Mouse (Mus musculus): ENCODE measurements at regions not wholly inside any gene's neighbourhood (a gene's known extent, or its start where the extent isn't known, plus 50 kb on each side); places are given as distances from the start of the nearest gene placed in this dataset.

DNA sequence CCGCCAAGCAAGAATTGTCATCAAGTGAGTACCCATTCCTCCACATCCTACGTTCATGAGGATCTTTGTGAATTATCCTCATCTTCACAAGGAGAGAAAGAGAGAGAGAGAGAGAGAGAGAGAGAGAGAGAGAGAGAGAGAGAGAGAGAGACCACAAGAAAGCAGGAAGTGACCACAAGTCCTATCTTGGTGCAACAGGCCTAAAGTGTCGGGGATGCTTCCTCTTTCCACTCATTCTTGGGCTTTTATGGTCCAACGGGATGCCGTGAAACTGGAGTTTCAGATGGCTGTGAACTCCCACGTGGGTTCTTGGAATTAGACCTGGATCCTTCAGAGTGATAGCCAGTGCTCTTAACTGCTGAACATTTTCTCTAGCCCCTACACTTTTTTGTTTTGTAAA, 53.1 kb upstream of the Rai14 start:
- ATAC-seq (replicated peaks in 1 of 2; ENCODE audit: insufficient read depth in 1 of 2, low FRiP score in 2 of 2, low TSS enrichment in 1 of 2, low read depth in 1 of 2, poor library complexity in 2 of 2, severe bottlenecking in 2 of 2), result peak; percentile 77 to 89

DNA sequence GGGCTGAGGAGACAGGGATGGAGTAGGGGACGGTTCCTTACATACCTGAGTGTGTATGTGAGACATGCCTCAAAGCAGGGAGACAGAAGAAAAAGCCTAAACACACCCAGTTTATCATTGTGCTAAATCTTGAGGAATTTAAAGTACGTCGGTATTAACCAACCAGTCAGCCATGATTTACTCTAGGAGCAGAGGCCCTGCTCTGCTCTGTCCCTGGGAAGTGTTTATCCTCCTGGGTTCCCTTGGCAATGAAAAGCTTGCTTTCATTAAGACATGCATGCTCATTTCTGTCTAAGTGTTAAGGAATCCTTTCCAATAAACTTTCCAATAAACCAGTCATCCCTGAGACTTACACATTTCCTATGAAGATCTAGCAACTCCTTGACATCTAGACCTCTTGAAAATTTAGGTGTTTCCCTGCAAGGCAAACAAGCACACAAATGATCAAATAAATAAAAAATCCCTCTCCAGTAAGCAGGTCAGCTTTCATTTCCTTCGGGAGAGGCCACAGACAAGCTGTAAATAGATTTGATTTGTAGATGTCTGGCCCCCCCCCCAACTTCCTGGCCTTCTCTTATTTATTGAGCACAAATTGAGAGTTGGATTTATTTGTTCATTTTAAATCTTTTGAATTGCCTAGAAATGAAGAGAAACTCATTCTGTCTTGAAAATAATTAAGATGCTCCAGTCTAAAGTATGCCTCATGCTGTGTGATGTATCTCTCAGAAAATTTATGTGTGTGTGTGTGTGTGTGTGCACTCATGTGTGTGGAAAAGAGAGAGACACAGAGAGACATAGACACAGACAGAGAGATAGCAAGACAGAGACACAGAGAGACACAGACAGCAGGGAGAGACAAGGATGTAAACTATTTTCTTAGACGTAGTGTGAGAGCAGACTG, 56.2 kb upstream of the Rai14 start:
- ATAC-seq (replicated peaks in 1 of 2; ENCODE audit: insufficient read depth in 1 of 2, low FRiP score in 2 of 2, low TSS enrichment in 1 of 2, low read depth in 1 of 2, poor library complexity in 2 of 2, severe bottlenecking in 2 of 2), result no peak

DNA sequence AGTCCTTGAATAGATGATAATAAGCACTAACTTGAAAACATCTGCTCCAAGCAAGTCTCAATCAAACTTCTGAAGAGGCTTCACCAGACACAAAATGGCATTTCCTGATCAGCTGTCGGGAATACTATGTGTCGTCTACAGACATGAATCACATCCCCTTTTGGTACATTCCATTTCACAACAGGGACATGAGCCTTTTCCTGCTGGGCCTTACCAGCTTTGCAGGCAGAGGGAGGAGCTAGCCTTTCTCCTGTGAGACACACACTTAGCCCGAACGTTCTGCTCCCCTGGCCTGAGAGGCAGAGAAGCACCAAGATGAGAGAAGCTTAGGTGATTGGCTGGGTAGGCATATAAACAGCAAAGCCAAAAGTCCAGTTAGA, 56.9 kb upstream of the Rai14 start:
- no peak for ATAC-seq (replicated peaks in 1 of 2; ENCODE audit: insufficient read depth in 1 of 2, low FRiP score in 2 of 2, low TSS enrichment in 1 of 2, low read depth in 1 of 2, poor library complexity in 2 of 2, severe bottlenecking in 2 of 2)

DNA sequence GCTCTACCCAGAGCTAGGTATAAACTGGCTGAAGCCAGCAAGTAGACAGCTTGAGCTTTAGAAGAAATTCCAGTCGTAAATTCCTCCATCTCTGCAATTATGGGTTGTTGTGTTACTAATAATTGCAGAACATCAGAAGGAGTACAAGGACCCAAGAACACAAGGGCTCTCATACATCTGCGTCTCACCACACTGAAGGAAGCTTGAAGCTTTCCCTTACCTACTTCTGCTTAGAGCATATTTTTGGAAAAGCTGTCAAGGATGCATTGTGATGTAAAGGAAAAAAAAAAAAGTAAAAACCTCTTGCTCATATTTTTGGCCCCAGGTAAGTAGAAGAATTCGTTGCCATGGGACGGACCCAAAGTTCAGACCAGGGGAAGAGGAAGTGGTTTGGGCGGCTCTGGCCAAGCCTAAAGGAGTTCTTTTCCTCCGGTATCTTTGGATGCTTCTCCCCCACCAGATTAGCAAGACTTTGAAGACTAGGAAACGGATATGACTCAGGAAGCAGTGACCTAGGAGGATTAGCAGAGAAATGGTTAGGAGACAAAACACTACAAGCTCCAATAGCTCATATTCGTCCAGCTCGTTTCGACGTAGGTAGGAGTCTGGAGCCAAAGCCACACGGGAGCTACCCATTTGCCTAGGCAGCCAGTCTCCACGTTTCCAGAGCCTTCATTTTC, 65.7 kb upstream of the Rai14 start:
- ATAC-seq (replicated peaks in 1 of 2; ENCODE audit: insufficient read depth in 1 of 2, low FRiP score in 2 of 2, low TSS enrichment in 1 of 2, low read depth in 1 of 2, poor library complexity in 2 of 2, severe bottlenecking in 2 of 2), result peak; percentile 85 to 95

DNA sequence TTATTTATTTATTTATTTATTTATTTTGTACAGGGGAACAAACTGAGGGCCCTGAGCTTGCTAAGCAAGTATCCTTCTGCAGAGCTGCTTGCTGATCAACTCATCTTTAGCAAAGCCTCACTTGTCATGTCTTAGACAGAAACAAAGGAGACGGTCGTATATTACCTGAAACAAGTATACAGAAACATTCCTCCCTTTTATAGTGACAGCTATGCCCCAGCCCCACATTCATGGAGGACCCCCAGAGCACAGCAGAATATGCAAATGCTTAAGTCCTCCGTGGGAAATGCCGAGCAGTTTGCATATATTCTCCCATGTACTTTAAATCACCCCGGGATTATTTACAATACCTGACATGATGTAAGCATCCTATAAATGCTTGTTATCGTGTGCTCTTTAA, 74.9 kb upstream of the Rai14 start:
- no peak for ATAC-seq (replicated peaks in 1 of 2; ENCODE audit: insufficient read depth in 1 of 2, low FRiP score in 2 of 2, low TSS enrichment in 1 of 2, low read depth in 1 of 2, poor library complexity in 2 of 2, severe bottlenecking in 2 of 2)

DNA sequence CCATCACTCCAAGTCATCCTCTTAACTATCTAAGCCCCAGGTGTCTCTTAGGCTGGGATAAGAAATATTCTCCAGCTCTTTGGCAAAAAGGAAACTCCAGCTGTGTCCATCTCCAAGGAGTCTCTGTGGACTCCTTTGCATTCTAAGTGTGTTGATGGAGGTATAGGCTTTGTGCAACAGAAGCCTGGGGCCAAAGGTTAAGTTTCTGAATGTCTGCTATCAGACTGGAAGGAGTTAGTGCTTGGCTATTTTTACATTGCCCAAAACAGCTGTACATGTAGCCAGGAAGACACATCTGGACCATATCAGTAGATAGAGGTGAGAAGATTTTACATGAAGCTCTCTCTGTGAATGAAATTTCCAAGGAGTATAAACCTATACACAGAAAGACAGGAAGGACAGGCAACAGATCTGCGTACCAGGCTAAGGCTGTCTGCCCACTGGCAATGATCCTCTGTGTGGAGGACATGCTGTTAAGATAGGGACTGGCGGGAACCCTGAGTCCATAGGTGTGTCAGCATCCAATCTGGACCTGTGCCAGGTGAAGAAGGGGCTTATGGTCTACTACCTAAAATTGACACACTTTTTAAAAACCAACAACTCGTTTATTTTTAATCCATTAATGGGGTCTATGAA, 76.6 kb upstream of the Rai14 start:
- no peak for ATAC-seq (replicated peaks in 1 of 2; ENCODE audit: insufficient read depth in 1 of 2, low FRiP score in 2 of 2, low TSS enrichment in 1 of 2, low read depth in 1 of 2, poor library complexity in 2 of 2, severe bottlenecking in 2 of 2)

DNA sequence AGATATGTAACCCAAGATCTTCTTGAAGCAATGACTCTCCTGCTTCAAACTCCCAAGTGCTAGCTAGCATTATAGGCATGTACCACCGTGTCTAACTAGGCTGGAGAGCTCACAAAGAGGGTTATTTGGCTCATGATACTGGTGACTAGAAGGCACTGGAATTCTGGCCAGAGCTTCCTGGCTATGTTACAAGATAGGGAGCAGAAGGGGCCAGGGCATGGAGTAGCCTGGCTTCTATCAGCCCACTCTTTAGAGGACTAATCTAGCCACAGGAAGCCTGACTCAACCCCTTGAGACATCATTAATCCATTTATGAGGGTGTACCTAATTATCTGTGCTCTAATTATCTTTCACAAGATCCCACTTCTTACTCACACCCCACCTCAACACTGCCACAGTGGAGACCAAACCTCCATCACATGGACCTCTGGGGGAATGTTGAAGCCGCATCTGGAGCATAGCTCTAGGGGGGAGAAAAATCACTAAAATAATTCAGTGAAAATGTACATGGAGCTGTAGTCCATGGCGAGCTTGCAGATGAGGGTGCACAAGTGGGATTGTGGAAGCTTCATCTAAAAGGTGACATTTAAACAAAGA, 77.2 kb upstream of the Rai14 start:
- no peak for ATAC-seq (replicated peaks in 1 of 2; ENCODE audit: insufficient read depth in 1 of 2, low FRiP score in 2 of 2, low TSS enrichment in 1 of 2, low read depth in 1 of 2, poor library complexity in 2 of 2, severe bottlenecking in 2 of 2)

DNA sequence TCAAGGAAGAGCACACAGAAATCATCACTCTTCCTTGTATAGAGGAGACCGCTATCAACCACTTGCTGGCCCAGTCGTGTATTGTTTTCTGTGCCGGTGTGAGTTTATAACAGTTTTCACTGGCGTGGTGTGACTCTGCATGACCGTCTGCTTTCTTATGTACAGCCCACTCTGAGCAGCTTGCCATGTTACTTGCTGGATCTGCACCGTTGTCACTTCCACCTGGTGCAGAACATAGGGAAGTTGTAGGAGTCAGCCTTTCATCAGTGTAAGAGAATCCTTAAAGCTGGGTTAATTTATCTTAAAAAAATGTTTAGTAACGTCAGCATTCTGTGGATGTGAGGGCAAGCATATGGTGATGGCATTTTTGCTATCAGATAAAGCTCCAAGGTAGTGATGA, 77.7 kb upstream of the Rai14 start:
- no peak for ATAC-seq (replicated peaks in 1 of 2; ENCODE audit: insufficient read depth in 1 of 2, low FRiP score in 2 of 2, low TSS enrichment in 1 of 2, low read depth in 1 of 2, poor library complexity in 2 of 2, severe bottlenecking in 2 of 2)

DNA sequence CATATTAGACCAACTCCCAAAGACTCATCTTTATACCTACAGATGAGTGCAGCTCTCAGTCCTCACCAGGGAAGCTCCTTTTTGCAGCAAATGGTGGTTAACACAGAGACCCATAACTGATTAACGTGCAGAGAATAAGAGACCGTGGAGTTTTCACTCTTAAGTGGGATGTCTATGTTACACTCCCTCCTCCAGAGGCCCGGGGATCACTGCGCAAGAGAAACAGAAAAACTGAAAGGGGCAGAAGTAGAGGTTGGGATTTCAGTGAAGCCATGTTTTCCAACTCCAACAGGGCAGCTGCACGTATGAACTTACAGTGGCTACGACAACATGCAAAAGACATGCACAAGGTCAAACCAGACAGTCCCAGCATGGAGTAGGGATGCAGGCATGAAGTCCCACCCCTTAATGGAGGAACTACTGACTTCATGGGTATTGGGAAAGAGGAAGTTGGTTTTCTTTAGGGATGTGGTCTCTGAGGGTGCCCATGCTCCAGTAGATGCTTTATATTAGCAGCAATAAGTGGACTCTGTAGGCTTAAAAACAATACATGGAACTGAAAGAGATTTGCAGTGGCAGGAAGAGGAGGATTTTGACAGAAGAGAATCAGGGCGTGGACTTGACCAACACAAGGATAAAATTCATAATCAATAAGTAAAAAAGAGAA, 80.8 kb upstream of the Rai14 start:
- peak; percentile 42 to 53; a peak in 2 of 4 replicates for ATAC-seq (replicated peaks in 1 of 2; ENCODE audit: insufficient read depth in 1 of 2, low FRiP score in 2 of 2, low TSS enrichment in 1 of 2, low read depth in 1 of 2, poor library complexity in 2 of 2, severe bottlenecking in 2 of 2)

DNA sequence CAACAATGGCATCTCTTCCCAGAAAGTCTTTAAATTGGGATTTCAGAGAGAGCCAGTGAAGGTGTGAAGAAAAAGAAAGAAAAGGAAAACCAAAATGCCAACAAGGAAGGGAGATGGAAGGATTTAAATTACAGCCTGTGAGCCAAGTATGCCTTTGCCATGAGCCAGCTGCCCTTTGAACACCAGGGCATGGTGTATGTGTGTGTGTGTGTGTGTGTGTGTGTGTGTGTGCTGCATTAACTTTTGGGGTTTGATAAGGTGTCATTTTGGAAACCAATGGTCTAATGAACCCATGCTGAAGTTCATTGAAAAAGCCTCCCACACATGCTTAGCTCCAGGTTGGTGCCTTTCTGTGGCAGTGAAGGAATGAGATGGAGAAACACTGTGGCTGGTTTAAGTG, 85.2 kb upstream of the Rai14 start:
- no peak for ATAC-seq (replicated peaks in 1 of 2; ENCODE audit: insufficient read depth in 1 of 2, low FRiP score in 2 of 2, low TSS enrichment in 1 of 2, low read depth in 1 of 2, poor library complexity in 2 of 2, severe bottlenecking in 2 of 2)

DNA sequence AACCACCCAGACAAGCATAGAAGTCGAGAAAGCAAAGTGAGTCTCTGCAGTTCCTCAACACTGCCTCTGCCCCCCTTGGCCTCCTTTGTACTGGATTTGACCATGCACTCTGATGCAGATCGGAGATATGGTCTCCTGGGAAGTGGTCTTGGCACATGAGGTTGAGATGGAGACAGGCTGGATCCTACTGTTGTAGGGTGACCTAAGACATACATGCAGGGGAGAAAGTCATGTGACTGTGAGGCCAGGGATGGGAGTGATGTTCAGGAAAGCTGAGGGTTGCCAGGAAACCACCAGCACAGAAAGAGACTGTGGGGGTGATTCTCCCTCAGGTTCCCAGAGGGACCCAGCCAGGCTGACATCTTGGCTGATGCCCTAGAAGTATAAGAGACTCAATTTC, 99.8 kb upstream of the Rai14 start:
- ATAC-seq (replicated peaks in 1 of 2; ENCODE audit: insufficient read depth in 1 of 2, low FRiP score in 2 of 2, low TSS enrichment in 1 of 2, low read depth in 1 of 2, poor library complexity in 2 of 2, severe bottlenecking in 2 of 2), result no peak

DNA sequence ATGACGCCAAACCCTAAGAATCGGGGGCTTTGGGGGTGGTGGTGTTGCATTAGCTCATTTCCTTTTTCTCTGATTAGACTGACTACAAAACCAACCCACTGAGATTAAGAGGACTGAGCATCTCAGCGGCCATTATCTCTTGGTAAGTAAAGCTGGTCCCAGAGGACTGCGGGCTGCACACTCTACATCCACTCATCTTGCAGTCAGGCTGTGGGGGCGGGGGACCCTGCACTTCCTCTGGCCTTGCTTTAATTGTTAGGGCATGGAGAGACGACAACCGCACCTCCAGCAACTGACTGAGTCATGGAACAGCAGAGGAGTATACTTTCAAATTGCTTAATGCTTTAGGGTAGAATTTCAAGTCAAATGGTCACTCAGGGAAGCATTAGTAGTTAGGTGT, 100.3 kb upstream of the Rai14 start:
- no peak for ATAC-seq (replicated peaks in 1 of 2; ENCODE audit: insufficient read depth in 1 of 2, low FRiP score in 2 of 2, low TSS enrichment in 1 of 2, low read depth in 1 of 2, poor library complexity in 2 of 2, severe bottlenecking in 2 of 2)

DNA sequence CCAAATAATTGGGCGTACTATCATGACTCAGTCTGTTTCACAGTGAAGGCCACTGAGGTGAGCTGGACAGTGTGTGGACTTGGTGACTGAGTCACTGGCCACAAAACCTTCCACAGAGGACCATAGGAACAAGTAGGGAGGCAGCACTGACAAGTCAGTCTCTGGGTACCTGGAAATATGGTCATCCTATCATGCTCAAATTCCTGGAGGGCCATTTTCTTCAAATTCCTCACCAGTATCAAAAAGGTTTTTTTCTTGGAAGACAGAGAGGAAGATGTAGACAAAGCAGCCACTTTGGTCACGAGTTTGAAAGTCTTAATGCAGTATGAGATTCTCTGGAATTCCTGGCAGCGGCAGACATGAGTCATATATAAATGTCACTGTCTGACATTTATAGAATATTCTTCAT, 101.8 kb upstream of the Rai14 start:
- no peak for ATAC-seq (replicated peaks in 1 of 2; ENCODE audit: insufficient read depth in 1 of 2, low FRiP score in 2 of 2, low TSS enrichment in 1 of 2, low read depth in 1 of 2, poor library complexity in 2 of 2, severe bottlenecking in 2 of 2)

DNA sequence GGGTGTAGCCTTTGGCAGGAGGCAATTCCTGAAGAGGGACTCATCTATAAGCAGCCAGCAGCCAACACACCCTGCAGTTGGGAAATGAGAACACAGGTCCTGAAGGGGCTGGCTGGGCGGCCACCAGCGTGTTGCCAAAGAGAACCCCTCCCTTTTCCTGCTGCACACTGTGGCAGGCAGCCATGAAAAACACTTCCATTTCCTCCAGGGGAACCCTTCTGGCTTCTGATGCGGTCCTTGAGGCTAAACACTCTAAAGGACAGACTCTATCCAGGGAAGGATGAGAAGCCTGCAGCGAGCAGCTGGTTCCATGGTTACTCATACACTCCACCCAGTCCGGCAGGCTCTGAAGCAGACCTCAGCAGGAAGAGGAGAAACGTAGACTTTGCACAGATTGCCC, 103.8 kb upstream of the Rai14 start:
- ATAC-seq (replicated peaks in 1 of 2; ENCODE audit: insufficient read depth in 1 of 2, low FRiP score in 2 of 2, low TSS enrichment in 1 of 2, low read depth in 1 of 2, poor library complexity in 2 of 2, severe bottlenecking in 2 of 2), result peak; percentile 75 to 89

DNA sequence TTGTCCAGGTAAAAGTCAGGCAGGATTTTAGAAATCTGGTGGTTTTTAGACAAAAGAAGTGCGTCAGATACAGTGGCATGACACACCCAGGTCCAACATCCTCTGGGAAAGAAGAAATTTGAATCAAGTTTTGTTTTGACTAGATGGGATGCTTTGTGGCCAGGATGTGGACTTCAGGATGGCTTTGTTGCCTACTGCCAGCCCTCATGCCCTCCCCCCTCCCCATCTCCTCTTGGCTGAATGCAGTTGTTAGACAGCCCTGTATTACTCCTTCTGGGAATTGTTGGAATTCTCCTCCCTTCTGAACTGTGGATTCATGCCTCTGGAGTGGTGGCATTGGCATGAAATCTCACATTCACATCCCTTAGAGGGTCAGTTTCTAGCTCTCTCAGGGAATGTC, 104.3 kb upstream of the Rai14 start:
- no peak for ATAC-seq (replicated peaks in 1 of 2; ENCODE audit: insufficient read depth in 1 of 2, low FRiP score in 2 of 2, low TSS enrichment in 1 of 2, low read depth in 1 of 2, poor library complexity in 2 of 2, severe bottlenecking in 2 of 2)

DNA sequence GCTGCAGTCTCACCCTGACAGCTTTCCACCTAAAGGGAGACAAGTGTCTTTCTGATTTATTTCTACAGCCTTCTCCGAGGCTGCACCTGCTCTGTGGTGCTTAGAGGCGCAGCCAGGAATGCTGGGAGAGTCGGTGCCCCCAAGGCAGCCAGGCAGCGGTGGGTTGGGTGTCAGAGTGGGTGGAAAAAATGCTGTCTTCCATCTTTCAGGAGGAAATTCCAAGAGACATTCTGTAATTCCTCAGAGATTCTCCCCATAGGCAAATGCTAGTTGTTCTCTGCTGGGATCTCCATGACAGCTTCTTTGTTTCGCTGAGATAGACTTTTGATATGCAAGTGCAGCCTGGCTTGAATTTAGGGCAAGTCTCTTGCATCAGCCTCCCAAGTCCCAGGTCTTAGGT, 109.5 kb upstream of the Rai14 start:
- ATAC-seq (replicated peaks in 1 of 2; ENCODE audit: insufficient read depth in 1 of 2, low FRiP score in 2 of 2, low TSS enrichment in 1 of 2, low read depth in 1 of 2, poor library complexity in 2 of 2, severe bottlenecking in 2 of 2), result no peak

DNA sequence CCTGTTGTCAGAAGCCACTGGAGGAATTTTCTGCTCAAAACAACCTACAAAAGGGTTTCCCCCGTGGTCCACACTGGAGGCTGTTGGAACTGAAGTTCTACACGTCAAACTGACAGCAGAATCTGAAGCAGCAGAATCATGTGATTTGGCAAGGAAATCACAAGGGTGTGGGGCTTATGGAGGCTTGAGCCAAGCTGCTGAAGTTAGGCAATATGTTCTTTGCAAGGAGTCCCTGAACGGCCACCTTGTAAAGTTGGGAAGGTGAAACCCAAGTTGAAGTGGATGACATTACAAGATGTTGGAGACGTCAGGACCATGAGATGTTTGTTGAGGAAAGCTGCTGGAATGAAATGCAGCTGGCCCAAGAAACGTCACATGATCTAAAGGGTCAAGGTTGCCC, 115.2 kb upstream of the Rai14 start:
- no peak for ATAC-seq (replicated peaks in 1 of 2; ENCODE audit: insufficient read depth in 1 of 2, low FRiP score in 2 of 2, low TSS enrichment in 1 of 2, low read depth in 1 of 2, poor library complexity in 2 of 2, severe bottlenecking in 2 of 2)

DNA sequence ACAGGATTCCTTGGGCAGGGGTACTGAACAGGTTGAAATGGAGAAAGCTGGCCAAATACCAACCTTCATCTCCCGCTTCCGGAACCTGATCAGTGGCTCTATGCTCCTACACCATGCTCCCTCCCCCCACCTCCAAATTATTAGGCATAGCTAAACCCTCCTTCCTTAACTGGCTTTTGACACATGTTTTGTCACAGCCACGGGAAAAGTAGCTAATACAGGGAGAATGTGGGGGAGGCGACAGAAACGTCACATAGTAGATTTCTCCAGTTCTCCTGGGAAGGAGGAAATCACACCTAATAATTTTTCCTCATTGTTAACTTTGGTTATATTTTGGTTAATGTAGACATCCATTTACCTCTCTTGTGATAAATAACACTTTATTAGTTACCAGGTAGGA, 116.1 kb upstream of the Rai14 start:
- ATAC-seq (replicated peaks in 1 of 2; ENCODE audit: insufficient read depth in 1 of 2, low FRiP score in 2 of 2, low TSS enrichment in 1 of 2, low read depth in 1 of 2, poor library complexity in 2 of 2, severe bottlenecking in 2 of 2), result no peak
